Mouse (Mus musculus) thymus, adult 18-20 months (tissue): ENCODE measurements around the gene Irx5.

Source experiments
- DNase-seq, 2 experiments: peaks; one replicate each; pipeline ENCODE4 v3.0.0; 2022; ENCODE audit warnings: mixed read lengths in 2 of 2

Irx5 gene

GRCm38 (mm10) chr8:92357398-92357981 lies at the start of gene Irx5:
Gene Irx5, plus strand, starts transcription at chr8:92357625.
- no peak for DNase-seq

- DNase-seq = no peak
These were observed 45.2 kb upstream of the Irx5 start for GRCm38 (mm10) chr8:92312178-92312577.

GRCm38 (mm10) chr8:92313707-92314106 lies 43.7 kb upstream of the Irx5 start:
- DNase-seq = no peak

GRCm38 (mm10) chr8:92323751-92324150 lies 33.7 kb upstream of the Irx5 start:
- DNase-seq = no peak

GRCm38 (mm10) chr8:92327176-92327575 lies 30.2 kb upstream of the Irx5 start:
- DNase-seq = no peak

DNA sequence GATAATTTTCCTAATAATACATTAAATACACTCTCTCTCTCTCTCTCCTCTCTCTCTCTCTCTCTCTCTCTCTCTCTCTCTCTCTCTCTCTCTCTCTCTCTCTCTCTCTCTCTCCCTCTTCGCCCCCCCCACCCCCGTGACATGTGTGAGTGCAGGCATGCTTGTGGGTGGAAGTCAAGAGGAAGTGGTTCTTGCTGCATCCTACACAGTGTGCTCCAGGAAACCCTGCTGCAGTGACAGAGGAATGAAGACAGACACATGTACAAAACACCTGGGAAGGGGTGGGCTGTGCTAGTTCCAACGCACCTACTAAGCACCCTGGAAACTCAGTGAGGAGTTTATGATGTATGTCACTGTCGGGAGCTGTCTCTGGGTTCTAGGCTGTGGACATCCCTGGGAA lies 28.2 kb upstream of the Irx5 start:
- peak; percentile 3 to 19 for DNase-seq

GRCm38 (mm10) chr8:92331811-92332210 lies 25.6 kb upstream of the Irx5 start:
- DNase-seq = no peak

DNA sequence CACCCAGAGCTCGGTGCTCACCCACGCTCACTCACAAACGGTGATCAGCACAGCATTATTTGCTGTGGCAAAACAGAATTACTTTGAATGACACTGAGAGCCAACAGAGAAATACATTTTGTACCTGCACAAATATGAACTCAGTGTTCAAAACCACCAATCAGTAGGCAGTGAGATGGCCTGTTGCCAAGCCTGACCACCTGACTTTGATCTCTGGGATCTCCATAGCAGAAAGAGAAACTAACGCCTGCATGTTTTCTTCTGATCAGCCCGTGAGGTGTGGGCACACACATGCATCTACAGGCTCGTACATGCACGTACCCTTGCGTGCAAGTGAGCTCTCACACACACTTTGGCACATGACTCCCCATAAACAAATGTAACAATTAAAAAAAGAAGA lies 24.0 kb upstream of the Irx5 start:
- no peak for DNase-seq

DNA sequence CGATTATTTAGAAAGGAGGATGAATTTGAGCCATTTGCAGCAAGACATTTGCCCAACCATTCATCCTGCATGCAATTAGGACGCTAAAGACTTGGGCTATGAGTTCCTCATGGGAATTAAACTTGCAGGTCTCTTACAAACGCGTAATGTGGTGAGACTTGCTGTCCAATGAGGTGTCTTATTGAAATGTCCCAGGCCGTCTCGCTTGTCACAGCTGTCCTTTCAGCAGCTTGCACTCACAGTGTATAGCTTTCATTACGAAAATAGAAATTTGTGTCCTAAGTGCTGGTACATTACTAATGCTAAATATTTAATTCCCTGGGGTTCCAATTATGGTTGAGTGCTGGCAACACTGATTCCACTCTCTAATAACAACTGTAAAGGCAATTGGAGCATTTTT lies 22.3 kb upstream of the Irx5 start:
- no peak for DNase-seq

GRCm38 (mm10) chr8:92336041-92336440 lies 21.4 kb upstream of the Irx5 start:
- no peak for DNase-seq

- no peak for DNase-seq
These were observed 13.9 kb upstream of the Irx5 start for GRCm38 (mm10) chr8:92343544-92343943.

DNA sequence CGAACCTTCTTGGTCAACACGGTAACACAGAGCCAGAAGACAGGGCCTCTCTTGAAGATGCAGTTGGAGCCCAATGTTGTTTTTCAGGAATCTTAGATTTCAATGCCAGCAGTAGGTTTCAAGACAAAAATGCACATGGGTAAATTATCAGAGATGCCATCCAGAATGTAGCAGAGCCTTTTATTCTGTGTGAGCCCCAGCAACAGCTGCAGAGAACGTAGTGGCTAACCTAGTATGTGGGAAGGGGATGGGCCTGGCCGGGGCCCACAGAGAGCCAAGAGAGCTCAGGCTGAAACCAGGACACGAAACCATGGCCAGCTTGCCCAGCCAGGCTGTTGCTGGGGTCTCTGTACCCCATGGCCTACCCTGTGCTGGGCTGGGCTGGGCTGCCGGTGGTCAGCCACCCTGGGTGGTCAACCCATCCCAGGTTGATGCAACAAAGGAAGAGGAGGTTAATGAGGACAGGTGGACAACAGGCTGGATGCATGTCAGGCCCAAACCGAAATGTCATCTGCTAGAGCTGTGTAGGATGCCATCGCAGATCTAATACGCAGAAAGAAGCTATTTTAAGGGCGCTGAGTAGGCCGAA lies 7.4 kb upstream of the Irx5 start:
- no peak for DNase-seq

DNA sequence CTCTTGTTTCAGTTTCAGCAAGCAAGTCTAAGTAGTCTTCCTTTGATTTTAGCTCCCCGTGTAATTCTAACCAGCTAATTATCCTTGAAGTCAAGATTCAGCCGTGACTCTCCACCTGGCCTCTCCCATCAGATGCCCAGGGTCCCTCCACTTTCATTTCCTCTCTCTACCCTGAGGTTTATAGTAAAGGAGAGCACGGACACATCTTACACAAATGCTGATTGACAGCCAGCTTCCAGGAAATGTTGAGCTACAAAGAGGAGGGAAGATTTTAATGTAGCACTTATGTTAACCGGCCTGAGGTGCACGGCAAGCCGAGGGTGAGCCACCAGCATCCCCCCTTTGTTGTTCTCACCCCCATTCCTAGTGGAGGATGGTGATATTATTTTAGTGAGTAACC lies 4.0 kb upstream of the Irx5 start:
- DNase-seq = no peak

- no peak for DNase-seq
These were observed 2.6 kb upstream of the Irx5 start for GRCm38 (mm10) chr8:92354536-92355482.

DNA sequence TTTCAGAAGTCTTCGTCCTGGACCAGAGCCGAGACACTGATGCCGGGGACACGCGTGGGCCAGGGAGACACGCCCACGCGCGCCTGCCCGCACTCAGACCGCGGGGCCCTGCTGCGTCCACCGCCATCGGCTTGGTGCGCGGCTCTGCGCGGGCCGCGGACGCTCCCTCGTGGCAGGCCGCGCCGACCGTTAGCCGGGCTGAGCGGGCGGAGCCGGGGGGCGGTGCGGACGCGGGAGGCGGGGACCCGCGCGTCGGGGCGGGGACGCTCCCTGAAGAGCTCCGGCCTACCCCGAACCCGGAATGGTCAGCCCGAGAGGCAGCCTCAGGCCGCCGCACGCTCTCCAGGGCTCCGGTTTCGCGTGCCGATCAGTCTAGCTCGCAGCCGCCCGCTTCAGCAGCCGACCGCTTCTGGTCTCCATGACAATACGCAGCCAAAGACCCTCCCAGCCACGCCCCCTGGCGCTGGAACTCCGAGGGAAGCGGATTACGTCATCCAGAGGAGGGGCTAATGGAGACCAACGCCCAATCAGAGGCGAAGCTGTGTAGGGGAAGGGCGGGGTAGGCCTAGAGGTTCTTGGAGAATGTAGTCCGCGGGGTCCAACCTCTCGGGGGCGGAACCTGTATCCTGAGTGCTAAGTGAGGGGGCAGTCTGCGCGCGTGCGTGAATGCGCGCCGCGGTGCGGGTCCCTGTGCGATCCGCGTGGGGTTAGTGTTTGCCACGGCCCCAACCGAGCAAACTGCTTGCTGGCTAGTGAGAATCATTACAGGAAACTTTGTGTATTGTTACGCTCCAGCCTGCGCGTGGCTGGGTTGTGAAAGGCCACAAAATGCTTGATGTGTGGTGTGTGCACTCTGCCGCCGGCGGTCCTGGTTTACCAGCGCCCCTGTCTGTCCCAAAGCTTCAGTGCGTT lies 1.5 kb upstream of the Irx5 start:
- peak; percentile 90 to 94 for DNase-seq

DNA sequence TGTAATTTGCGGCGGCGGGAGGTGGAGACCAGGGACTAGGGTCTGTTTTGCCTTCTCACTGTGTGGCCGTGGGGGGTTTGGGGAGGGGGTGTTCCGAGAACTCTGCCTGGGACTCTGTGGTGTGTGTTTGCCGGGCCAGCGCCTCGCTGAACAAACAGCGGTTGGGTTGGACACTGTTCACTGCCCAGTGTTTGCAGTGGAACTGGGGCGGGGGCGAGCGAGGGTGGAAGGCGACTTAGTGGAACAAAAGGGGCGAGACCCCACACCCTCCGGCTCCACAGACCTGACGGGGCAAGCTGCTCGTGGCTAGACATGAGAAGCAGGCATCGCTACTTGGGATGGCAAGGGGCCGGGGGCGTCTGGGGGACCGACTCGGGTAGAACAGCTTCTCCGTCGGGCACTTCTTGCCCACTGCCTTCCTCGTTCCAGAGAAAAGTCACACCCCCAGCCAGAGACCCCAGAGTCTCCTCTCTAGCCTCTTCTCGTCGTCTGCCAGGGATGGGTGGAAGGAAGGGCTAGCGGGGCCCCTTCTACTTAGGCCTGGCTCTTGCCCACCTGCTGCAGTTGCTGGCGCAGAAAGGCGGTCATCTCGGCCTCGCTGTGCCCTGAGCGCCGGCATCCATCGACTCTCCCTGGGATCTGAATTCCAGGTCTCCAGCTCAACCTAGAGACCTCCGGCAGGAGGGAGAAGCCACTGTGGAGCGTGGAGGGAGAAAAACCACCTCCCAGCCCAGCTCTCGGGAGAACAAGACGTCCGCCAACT lies 631 bp upstream of the Irx5 start:
- DNase-seq = no peak

DNA sequence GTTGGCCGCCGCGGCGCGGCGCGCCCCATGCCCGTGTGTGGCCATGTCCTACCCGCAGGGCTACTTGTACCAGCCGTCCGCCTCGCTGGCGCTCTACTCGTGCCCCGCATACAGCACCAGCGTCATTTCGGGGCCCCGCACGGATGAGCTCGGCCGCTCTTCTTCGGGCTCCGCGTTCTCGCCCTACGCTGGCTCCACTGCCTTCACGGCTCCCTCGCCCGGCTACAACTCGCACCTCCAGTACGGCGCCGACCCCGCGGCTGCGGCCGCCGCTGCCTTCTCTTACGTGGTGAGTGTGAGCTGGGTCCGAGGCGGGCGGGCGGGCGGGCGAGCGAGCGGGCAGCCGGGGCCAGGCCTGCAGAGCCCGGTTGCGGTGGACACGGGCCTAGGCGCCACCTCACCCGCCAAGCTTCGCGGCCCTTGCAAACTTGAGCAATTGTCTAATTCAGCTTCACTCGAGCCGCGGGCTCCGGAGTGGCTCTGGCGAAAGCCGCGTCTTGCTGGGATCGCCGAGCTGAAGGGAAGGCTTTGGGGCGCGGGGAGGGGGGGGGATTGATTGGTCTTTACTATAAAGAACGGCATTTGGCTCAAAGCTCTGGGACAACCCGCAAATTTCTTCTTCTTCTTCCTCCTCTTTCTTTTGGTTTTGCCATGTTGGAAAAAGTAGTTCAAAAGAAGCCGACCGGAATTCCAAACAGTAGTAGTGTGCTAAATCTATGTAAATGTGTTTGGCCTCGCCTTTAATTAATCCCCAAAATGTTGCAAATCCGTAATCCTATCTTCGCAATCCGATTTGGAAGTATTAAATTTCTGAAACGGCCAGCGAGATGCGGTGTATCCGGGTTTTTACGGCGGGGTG lies 945 bp downstream of the Irx5 start:
- no peak for DNase-seq

GRCm38 (mm10) chr8:92359000-92359832 lies 1.8 kb downstream of the Irx5 start:
- DNase-seq = no peak

DNA sequence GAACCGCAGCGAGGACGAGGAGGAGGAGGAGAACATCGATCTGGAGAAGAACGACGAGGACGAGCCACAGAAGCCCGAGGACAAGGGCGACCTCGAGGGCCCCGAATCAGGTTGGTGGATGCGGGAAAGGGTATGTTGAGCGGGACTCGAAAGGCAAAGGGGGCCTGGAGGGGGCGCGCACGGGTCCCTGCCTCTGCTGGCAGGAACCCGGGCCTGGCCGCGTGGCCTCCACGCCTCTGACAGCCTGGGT lies 2.3 kb downstream of the Irx5 start:
- DNase-seq = no peak

DNA sequence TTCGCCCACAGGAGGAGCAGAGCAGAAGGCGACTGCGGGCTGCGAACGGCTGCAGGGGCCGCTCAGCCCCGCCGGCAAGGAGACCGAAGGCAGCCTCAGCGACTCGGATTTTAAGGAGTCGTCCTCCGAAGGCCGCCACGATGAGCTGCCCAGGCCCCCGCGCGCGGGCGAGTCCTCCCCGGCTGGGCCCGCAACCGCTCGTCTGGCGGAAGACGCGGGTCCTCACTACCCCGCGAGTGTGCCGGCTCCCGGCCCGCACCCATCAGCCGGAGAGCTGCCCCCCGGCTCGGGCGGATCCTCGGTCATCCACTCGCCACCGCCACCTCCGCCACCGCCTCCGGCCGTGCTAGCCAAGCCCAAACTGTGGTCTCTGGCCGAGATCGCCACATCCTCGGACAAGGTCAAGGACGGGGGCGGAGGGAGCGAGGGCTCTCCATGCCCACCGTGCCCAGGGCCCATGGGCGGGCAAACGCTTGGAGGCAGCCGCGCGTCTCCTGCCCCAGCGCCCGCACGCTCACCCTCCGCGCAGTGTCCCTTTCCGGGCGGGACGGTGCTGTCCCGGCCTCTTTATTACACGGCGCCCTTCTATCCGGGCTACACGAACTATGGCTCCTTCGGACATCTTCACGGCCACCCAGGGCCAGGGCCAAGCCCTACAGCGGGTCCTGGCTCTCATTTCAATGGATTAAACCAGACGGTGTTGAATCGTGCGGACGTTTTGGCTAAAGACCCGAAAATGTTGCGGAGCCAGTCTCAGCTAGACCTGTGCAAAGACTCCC lies 2.8 kb downstream of the Irx5 start:
- no peak for DNase-seq
